Mouse (Mus musculus): ENCODE data around the gene Fam168a. TPM values are rescaled to one million over a fixed set of nuclear protein-coding genes. Genes with fewer than 3 reads are reported as not detected.

Gene Fam168a
- total RNA-seq, 2 experiments from 2014 or later: 7.9 to 24.2 TPM

GRCm38 (mm10) chr7:100860450-100860849, 154.0 kb downstream of the Fam168a start:
- ATAC-seq (replicated peaks; ENCODE audit: poor library complexity): no peak

GRCm38 (mm10) chr7:100861209-100861608, 154.8 kb downstream of the Fam168a start:
- ATAC-seq (replicated peaks; ENCODE audit: poor library complexity): no peak

- 0 out of 2 replicates have a peak, but pooled peaks have one; percentile 1 for ATAC-seq (replicated peaks; ENCODE audit: poor library complexity)
Observed at GRCm38 (mm10) chr7:100862353-100862752, 155.9 kb downstream of the Fam168a start.

GRCm38 (mm10) chr7:100862828-100863638, 156.6 kb downstream of the Fam168a start, which contains the start of gene Relt:
Gene Relt (minus strand): TSS chr7:100863446.
- peak; percentile 93 for ATAC-seq (replicated peaks; ENCODE audit: poor library complexity)

- no peak for ATAC-seq (replicated peaks; ENCODE audit: poor library complexity)
Observed at GRCm38 (mm10) chr7:100866675-100867074, 160.2 kb downstream of the Fam168a start.

- ATAC-seq (replicated peaks; ENCODE audit: poor library complexity): no peak
Observed at GRCm38 (mm10) chr7:100867561-100867960, 161.1 kb downstream of the Fam168a start.

- ATAC-seq (replicated peaks; ENCODE audit: poor library complexity): peak; percentile 50
Observed at GRCm38 (mm10) chr7:100868551-100868950, 162.1 kb downstream of the Fam168a start.

- peak; percentile 24 for ATAC-seq (replicated peaks; ENCODE audit: poor library complexity)
Observed at GRCm38 (mm10) chr7:100869877-100870629, 163.6 kb downstream of the Fam168a start.

GRCm38 (mm10) chr7:100871355-100871754, 164.9 kb downstream of the Fam168a start:
- ATAC-seq (replicated peaks; ENCODE audit: poor library complexity): no peak

GRCm38 (mm10) chr7:100871892-100872291, 165.5 kb downstream of the Fam168a start:
- no peak for ATAC-seq (replicated peaks; ENCODE audit: poor library complexity)

GRCm38 (mm10) chr7:100873197-100873596, 166.8 kb downstream of the Fam168a start:
- ATAC-seq (replicated peaks; ENCODE audit: poor library complexity): no peak

GRCm38 (mm10) chr7:100875822-100876221, 169.4 kb downstream of the Fam168a start:
- no peak for ATAC-seq (replicated peaks; ENCODE audit: poor library complexity)

GRCm38 (mm10) chr7:100876293-100876692, 169.9 kb downstream of the Fam168a start:
- ATAC-seq (replicated peaks; ENCODE audit: poor library complexity): no peak

- ATAC-seq (replicated peaks; ENCODE audit: poor library complexity): no peak
Observed at GRCm38 (mm10) chr7:100876771-100877170, 170.3 kb downstream of the Fam168a start.

GRCm38 (mm10) chr7:100879595-100879994, 173.2 kb downstream of the Fam168a start:
- peak; percentile 98 for ATAC-seq (replicated peaks; ENCODE audit: poor library complexity)

- no peak for ATAC-seq (replicated peaks; ENCODE audit: poor library complexity)
Observed at GRCm38 (mm10) chr7:100881531-100881930, 175.1 kb downstream of the Fam168a start.

GRCm38 (mm10) chr7:100881950-100882349, 175.5 kb downstream of the Fam168a start:
- no peak for ATAC-seq (replicated peaks; ENCODE audit: poor library complexity)

GRCm38 (mm10) chr7:100884460-100884859, 178.0 kb downstream of the Fam168a start:
- no peak for ATAC-seq (replicated peaks; ENCODE audit: poor library complexity)

GRCm38 (mm10) chr7:100886535-100886934, 180.1 kb downstream of the Fam168a start:
- ATAC-seq (replicated peaks; ENCODE audit: poor library complexity): peak; percentile 86

Data from megakaryocyte progenitor cell, adult 5-6 weeks (primary cell).